Mouse (Mus musculus): Measurements from ENCODE around the gene Kbtbd2.

Gene Kbtbd2

DNA sequence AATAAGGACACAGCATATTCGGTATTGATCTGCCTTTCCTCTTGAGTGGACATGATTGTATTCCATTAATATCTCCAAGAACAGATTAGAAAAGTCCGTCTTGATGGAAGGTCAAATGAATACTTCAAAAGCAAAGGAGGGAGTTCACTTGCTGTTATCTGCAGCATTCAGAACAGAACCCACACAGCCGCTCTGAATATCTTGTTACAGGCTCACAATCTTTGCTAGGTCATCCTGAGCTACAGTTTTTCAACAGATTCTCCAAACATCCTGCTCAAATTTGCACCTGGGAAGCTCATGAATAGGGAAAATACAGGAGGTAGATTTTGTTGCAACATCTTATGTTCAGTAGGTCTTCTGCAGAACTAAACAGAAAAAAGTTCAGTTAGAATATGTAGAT, 8.3 kb downstream of the Kbtbd2 start:
- intact Hi-C loops (cut with DNase I) = no loop called here

DNA sequence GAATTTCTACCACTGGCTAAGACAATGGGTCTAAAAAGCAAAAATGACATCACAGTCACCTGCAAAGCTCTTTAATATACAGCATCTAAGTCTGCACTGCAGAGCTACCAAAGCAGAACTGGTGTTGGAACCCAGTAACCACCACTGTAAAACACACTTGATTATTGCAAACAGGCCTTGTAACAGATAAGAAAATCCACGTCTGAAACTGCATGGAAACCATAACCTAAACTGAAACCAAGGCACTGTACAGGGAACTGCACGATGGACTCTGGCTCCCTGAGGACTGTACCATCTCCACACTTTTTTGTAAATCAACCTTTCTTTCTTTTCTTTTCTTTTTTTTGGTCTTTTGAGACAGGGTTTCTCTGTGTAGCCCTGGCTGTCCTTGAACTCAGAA, 9.9 kb downstream of the Kbtbd2 start:
- intact Hi-C loops (cut with DNase I) = no loop called here

DNA sequence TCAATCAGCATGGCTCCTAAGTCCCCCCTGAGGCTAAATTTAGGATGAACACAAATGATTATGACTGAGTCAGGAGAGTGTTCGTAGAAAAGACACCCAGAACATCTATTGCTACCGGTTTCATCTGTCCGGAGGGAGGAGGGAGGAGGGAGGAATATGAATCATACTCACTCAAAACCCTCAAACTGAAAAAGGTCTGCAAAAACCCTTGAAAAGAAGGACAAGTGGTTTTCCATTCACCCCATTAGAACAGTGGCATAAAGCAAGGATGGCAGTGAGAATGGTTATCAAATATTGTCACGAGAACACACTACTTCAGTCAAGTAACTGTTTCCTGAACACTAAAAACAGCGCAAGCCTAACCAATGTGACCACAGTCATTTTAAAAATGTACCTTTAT, 12.5 kb downstream of the Kbtbd2 start:
- intact Hi-C loops (cut with DNase I) = no loop called here

DNA sequence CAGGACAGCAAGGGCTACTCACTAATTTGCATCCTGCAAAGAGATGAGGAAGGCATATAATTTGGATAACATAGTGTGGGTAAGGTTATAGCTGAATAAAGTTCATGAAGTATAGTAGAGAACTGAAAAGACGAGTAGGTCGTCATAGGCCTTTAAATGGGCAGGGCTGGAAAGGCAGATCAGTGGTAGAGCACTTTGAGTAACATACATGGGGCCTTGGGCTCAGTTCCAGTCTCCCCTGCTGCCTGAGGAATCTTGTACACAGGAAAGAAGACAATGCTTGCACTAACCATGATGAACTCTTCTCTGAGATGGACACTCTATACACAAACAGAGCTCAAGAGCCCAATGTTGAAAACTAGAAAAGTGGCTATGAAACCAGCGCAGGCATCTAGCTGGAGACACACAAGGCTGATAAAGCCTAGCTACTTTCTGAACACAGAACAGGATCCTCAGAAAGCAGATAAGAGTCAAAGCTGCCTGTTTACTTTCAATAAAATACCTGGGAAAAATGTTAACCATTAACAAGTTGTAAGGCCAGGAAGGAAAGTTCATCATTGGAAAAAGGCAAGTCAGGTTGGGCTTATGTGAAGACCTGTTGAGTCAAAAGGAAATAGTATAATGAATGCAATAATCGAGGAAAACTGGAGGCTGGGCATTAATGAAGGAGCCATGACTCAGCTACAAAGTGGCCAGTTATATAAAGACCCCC, 13.9 kb downstream of the Kbtbd2 start:
- intact Hi-C loops (cut with DNase I) = no loop called here

DNA sequence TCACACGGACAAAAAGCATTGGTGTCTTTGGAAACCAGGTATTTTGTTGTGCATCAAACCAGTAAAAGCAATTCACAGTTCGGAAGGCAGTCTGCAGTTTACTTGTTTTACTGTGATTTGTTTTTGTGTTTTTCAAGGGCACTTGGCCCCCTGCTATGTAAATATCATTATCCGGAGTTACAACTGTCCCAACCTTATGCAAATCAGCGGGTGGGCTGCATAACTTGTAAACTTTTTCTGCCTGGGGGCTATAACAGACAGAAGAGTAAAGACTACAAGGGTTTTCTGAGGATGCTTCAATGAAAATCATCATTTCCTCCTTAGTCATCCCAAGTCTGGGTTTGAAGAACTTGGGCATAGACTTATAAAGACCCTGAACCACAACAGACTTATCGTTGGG, 18.0 kb downstream of the Kbtbd2 start:
- intact Hi-C loops (cut with DNase I) = no loop called here

DNA sequence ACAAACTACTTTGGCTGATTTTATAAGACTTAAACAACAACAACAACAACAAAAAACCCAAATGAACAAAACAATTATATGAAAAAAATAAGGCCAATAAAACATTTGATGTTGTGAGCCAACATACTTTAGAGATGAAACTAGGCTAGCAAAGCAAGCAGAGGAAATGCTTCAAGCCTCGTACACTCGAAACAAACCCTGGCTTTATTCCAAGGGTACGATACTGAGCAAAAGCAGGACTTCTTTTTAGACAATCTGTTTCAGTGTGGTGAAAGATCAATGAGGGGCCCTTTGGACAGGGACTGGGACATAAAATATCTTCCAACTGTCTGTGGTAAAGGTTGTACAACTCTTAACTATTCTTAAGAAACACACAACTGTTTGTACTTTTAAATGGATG, 21.8 kb downstream of the Kbtbd2 start:
- intact Hi-C loops (cut with DNase I) = no loop called here

DNA sequence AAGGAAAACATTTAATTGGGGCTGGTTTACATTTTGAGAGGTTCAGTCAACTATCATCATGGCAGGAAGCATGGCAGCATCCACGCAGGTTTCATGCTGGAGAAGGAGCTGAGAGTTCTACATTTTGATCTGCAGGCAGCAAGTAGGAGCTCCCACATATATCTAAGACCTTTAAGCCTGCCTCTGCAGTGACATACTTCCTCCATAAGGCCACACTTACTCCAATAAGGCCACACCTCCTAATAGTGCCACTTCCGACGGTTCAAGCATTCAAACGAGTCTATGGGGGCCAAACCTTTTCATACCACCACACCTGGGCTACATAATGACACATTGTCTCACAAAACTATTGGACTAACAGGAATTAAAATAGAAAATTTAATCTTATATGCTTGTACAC, 31.9 kb downstream of the Kbtbd2 start:
- intact Hi-C loops (cut with DNase I) = no loop called here

DNA sequence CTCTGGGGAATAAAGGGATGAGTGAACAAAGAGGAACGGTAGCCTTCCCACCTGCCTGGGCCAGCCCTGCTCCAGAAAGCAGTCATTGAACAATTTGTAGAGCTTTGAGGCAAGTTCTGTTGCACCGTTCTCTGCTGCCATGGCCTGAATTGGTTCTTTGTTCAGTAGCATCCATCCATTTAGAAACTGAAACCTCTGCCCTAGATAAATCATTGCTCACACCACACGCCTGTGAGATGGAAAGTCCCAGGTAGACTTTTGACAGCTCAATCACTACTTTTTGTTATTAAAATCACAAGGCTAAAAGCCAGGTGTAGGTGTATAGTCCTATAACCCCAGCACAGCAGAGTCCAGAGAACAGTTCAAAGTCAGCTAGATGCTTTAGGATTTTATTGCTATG, 32.3 kb downstream of the Kbtbd2 start:
- intact Hi-C loops (cut with DNase I) = no loop called here

DNA sequence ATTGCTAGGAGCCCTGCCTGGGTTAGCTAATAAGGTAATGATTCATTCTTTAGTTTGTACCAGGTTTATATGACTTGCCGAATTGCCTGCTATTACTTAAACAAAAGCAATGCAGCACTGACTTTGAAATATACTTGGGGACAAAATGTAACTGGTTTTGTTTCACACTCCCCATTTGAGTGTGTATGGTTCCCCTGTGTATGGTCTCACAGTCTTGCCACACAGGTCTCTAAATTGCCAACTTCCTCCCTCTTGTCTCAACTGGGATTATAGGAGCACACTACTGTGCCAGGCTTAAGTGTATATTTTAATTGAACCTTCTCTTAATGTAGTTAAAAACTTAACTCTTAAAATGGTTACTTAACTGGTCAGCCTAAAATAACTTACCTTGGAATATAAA, 38.3 kb downstream of the Kbtbd2 start:
- intact Hi-C loops (cut with DNase I) = no loop called here

DNA sequence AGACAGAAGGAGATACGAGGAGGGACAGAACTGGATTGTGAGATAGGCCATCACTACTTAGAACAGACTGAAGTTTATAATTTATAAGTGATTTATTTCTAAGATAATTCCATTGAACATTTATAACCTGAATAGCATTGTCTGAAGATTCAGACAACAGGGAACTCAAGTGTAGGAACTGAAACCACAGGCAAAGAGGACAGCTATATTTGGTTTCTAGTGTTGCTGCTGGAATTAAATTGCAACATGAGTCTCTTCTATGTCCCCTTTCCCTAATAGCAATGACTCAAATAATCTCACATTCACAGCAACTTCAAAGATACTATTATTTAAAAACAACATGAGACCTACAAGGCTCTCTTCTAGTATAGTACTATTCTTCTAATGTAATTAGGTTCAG, 41.5 kb downstream of the Kbtbd2 start:
- intact Hi-C loops (cut with DNase I) = no loop called here

DNA sequence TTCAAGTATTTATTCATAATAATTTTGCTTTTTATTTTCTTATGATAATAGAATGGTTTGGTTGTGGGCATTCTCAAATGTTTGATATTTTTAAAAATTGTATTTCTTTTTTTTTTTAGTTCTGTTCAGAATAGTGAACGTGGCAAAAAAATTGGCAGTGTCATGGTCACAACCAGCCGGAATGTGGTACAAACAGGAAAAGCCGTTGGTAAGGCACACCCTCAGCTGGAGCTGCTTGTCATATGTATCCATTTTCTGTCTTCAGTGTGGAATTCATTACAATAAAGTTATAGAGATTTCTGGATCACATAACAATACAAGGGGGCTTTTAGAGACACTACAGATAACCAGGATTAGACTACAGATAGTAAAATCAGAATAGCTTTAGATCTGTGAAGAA, 43.9 kb downstream of the Kbtbd2 start:
- intact Hi-C loops (cut with DNase I) = no loop called here

DNA sequence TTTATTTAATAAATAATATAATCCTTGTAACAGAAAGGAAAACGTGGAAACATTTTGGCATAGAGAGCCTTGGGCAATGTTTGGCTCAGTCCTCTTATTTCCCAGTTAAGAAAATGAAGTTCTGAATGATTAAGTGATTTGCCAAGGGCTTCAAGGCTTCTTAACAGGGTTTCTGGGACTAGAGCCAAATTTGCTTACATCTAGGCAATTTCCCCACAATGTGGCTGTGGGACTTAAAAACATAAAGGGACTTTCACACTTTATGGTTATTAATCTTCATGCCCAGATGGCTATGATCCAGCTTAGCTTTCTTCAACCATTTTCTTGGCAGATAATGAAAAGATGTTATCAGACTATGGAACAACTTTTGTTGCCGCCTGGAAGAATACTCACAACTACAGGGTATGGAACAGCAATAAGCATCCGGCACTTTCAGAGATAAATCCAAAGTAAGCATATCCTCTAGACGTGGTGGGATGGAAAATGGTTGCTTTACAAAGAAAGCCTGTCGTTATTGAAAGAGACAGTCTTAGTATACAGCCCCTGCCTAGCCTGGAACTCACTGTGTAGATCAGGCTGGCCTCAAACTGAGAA, 51.6 kb downstream of the Kbtbd2 start:
- intact Hi-C loops (cut with DNase I) = no loop called here

DNA sequence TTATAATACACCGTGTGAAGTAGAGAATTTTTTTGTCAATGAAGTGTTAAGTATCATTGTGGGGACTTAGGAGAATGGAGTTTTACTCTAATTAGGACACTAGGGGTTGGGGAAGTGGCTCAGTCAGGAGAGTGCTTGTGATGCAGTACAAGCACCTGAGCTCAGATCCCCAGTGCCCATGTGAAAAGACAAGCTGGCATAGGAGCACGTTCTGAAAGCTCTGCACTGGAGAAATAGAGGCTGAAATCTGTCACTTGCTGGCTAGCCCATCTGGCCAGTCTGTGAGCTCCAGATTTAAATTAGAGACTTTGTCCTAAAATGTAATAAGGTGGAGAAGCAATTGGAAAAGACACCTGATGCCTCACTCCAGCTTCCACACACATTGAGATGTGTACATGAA, 65.1 kb downstream of the Kbtbd2 start:
- intact Hi-C loops (cut with DNase I) = no loop called here
